Mouse (Mus musculus) cerebral cortex, adult 2 months (tissue): ENCODE measurements around the gene Zfp687.

Experiments
- WGBS: fragments of 180-500 bp; shearing (Covaris S2); methylation state at CpG from one replicate; pipeline ENCODE4 v1.1.7; 2018; 5-methylcytosine and 5-hydroxymethylcytosine counted together

Zfp687 gene

GRCm38 (mm10) chr3:94958295-94958694, 57.0 kb downstream of the Zfp687 start:
- 93% methylated on average over 8 of the region's 8 CpGs for WGBS
